Mouse (Mus musculus) frontal cortex, adult (tissue): ENCODE measurements around the gene Draxin.
A peak's percentile ranks its signal among the peaks of the same experiment; 100 is the strongest.
"Not testable (repeated sequence)": the region's sequence is repeated elsewhere in the genome, so short reads cannot be mapped to it uniquely, and the experiment has no call there.

Experiments used
- ATAC-seq: cut with Nextera tagmentation; 2 replicates; pipeline ENCODE4 v1.9.2; 2017; ENCODE audit warnings: mild to moderate bottlenecking, moderate library complexity, mixed read lengths; ENCODE audit not compliant: low TSS enrichment

Gene Draxin

DNA sequence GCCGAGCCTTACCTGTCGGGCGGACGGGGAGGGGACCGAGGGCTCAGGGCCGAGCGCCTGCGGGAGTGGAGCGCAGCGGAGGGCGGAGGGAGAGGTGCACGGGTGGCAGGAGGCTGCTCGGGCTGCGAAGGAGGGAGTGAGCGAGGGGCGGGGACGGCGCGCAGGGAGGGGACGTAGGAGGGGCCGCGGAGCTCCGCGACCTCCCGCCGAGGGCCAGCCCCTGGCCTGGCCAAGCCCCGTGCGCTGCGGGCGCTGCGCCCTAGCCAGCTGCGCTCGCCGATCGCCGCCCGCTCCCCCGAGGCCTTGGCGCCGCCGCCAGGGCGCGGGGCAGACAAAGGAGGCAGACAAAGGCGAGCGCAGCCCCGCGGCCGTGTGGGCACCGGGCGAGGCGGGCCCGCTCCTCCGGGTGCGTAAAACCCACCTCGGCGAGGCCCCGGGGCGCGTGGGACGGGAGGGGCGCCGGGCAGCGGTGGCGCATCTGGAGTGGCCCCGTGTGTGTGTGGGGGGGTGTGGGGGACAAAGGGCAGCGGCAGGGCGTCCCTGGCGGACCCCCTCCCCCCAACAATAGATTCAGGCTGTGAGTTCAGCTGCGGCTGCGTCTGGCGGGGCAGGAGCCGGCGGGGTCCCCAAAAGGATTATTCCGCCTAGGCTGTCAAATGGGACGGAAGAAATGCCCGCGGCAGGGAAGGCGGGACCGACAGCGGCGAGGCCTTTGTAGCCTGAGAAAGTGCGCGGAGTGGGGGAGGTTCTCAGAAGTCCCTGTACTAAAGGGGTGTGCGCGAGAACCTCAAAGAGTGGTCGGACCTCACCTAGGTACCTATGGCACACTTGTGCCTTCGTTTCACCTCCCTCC, at the start of gene Draxin:
Gene Draxin (minus strand): TSS at position 138 of the 853 bp plus-strand sequence.
- ATAC-seq = no peak; the same call in 1 of the 2 replicates

DNA sequence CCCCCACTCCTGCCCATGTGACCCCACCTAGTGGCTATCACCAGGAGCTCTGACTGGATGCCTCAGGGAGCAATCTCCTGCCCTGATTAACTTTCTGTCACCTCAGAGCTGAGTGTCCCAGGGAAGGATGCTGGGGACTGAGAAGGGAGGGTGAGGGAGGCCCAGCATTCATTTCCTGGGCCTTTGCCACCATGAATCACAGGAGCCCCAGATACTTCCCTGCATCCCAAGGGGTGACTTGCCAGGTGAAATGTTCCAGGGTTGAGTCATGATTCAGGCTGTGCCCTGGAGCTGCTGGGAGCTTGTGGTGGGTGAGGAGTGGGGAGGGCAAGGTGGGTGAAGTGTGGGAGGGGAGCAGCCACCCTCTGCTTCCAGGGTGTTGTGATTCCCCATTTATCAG, 47.2 kb upstream of the Draxin start:
- ATAC-seq = no peak

DNA sequence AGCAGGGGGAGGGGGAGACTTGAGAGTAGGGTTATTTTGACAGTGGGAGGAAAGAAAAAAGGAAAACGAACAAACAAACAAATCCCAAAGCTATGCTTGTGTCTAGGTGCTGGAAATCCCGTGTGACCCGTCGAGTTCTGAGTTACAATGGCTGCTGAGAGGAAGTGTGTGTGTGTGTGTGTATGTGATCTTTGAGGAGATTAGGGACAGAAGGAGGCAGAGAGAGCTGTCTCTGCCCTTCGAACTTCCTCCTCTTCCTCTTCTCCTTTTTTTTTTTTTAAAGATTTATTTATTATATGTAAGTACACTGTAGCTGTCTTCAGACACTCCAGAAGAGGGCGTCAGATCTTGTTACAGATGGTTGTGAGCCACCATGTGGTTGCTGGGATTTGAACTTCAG, 46.1 kb upstream of the Draxin start:
- ATAC-seq = not testable (repeated sequence)

DNA sequence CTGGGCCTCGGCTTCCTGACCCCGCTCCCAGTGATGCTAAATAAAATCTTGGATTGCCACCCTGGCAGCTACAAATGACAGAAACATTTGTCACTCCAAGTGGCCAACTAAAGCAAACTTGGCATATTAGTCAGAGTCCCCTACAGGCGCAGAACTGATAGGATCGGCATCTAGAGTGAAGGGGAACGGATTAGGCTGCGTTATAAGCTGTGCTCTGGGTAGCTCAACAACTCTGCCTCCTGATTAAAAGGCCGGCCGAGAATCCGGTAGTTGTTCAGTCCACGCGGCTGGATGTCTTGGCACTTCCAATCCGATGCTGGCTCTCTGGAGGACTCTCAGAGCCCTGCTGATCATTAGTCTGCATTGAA, 44.0 kb upstream of the Draxin start:
- ATAC-seq = peak; percentile 26; the same call in 1 of the 2 replicates

GRCm38 (mm10) chr4:148173811-148174494, 43.5 kb upstream of the Draxin start:
- ATAC-seq = peak; percentile 91

- no peak for ATAC-seq
Observed at GRCm38 (mm10) chr4:148171261-148171660, 40.8 kb upstream of the Draxin start.

DNA sequence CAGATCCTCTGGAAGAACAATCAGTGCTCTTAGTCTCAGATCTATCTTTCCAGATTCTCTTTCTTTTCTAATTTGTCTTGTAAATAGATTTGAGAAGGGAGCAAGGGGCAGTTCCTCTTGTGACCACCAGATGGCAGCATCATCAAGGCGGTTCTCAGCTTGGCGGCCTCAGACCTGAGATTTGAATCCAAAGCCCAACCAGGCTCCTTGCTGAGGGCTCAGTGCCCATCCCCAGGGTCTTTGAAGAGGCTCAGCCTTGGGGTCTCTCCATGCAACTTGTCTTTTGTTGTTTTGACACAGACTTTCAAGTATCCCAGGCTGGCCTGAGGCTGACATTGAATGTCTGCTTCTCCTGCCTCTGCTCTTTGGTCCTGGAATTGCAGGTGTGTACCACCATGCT, 40.3 kb upstream of the Draxin start:
- ATAC-seq = no peak

DNA sequence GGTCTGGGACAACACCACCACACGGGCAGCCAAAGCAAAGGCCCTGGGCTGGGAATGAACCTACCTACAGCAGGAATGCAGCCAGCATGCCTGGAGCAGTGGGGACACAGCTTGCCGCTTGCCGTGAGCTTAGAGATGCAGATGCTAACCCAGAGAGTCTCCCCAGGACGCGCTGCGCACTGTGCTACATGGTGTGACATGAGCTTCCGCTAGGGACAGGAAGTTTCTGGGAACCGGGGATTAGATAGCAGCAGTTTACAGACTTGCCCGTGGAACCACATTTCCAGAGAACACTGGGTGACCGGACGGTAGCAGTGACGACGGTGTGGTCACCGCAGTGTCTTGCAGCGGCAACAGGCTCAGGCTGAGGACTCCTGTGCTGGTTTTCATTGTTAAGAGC, 39.1 kb upstream of the Draxin start:
- ATAC-seq = no peak

GRCm38 (mm10) chr4:148168287-148168686, 37.8 kb upstream of the Draxin start:
- no peak for ATAC-seq

DNA sequence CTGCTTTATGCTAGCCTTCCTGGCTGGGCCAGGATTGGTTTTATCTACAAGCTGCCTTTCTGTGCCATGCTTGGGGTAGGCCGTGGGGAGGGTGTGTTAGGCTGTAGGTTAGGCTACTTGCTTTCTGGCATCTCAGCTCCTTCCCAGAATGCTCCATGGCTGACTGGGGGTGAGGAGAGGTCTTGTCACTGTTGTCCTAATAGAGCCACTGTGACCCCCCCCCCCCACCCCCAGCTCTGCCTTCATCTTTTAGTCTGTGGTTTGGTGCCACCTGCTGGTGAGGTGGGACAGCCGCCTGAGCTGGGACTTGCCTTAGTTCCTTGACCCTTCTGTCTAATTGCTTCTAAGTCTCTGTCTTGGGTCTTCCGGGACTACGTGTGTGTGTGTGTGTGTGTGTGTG, 36.5 kb upstream of the Draxin start:
- no peak for ATAC-seq

DNA sequence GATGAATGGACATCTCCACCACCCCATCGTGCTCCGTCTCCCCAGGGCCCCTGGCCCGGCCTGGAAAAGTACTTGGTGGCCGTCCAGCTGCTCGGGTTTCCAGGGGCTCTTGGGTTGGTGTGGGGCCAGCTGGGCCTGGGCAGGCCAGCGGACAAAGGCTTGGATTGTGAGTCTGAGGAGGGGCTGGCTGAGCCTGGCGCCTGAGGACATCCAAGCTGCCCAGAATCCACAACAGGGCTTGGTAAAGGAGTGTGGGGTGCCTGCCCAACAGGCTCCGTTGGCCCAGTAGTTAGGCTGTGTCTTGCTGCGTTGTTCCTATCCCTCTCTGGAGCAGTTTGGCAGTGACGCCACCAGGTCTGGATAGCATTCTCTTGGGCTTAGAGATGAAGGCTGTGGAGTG, 35.9 kb upstream of the Draxin start:
- ATAC-seq = peak; percentile 54

DNA sequence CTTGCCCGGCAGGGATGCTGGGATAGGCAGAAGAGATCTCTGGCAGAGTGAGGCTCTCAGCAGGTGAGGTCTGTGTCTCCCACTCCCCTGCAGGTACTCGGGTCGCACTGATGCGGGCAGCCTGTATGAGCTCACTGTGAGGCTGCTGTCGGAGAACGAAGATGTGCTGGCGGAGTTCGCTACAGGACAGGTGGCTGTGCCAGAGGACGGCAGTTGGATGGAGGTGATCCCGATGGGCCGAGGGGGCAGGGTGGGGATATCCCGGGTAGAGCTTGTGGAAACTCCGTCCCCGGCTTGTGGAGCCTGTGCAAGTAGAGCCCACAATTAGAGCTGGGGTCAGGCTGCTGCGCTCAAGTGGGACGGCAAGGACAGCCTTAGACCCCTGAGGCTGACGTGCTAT, 35.1 kb upstream of the Draxin start:
- ATAC-seq = no peak

DNA sequence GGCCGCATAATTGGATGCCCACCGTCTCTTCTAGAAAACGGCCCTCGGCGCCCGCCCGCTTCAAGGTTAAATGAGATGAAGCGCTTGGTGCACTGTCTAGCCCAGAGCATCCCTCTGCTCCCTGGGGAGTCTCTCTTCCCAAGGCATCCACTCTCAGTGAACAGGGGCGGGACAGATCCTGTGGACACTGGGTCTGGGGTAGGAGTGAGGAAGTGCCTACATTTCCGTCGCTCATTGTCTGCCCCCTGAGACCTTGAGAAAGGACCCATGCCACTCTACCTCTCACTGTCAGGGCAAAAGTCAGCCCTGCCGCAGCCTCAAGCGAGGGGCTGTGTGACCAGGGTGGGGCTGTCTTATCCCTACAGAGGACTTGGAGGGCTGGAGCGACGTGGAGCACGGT, 34.0 kb upstream of the Draxin start:
- no peak for ATAC-seq

GRCm38 (mm10) chr4:148164002-148164439, 33.5 kb upstream of the Draxin start:
- ATAC-seq = peak; percentile 38

DNA sequence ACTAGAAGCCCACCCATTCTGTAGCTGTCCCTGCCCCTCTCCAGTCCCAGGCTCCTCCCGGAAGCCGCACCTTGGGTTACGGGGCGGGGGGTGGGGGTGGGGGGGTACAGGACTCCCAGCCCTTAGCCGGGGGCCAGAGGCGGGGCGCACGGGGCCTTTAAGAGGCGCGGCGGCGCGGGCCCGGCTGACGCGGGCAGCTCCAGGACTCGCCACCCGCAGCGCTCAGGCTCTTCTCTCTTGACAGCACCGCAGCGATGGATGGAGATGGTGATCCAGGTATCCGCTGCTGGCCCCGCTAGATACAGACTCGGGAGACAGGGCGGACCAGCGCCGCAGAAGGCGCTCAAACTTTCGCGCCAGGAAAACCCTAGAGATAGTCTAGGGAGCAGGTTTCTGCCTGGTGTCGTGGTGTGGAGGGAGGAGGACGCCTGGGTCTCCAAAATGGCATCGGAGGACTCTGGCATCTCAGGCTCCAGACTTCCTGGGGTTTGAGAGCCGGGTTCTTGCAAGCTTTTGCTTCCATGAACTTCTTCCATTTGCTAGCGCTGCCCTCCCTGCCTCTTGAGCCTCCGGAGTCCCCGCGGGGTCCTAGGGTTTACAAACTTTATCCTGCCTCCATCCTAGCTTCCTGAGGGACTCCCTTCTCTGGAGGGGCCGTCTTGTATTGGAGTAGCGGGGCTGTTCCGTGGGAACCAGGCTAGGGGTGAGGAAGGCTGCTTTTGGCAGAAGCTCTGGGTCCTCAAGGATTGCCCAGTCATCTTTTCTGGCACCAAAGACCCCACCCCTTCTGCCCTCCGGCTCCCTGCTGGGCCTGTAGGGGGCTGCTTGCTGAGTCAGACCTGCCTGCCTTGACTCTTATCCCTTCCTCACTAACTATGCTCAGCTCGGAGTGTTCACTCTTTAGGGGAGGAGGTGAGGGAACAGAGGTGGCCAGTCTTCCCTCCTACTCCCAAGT, 30.2 kb upstream of the Draxin start, which contains the start of the genes Fbxo44 and Fbxo2:
Gene Fbxo44 (minus strand): TSS at position 47 of the 955 bp plus-strand sequence.
Gene Fbxo2 (plus strand): TSS at position 186 of the 955 bp plus-strand sequence.
- ATAC-seq = peak; percentile 36

- peak; percentile 65 for ATAC-seq
Observed at GRCm38 (mm10) chr4:148159544-148160435, 29.3 kb upstream of the Draxin start.

DNA sequence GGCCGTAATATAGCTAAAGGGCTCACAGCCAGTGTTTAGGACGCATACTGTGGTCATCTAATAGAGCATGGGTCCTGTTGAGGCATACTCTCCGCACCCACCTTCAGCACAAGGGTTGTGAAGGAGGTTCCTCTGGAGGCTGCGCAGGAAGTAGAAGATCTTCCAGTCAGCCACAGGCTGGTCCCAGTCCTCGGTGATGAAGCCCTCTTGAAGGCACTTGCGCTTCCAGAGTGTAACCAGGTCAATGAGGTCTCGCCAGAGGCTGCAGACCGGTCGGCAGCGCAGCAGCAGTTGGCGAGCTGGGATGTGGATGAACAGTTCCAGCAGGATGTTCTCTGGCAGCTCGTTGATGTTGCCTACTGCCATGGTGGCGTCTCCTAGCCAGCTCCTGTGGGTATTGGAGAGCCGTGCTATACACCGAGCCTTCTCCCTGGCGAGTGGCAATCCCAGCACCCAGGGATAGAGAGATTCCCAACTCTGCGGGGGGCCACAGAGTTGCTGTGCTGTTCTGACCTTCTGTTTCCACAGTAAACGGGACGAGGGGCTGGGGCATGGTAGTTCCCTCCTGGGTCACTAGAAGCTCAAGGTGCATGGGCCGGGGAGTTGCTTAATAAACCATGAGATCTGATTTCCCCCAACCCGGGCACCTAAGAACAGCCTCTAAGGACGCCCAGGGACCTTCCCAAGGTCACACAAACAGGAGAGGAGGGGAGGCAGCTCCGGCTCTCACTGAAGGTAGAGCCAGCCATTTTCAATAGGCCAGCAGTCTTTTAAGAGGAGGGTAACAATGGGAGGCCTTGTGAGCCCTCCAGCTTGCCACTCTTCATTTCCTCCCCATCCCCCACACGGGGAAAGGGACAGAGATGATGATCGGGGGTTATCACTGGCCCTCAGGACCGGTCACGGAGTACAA, 28.2 kb upstream of the Draxin start:
- no peak for ATAC-seq

- ATAC-seq = no peak
Observed at GRCm38 (mm10) chr4:148154982-148155381, 24.5 kb upstream of the Draxin start.

- no peak for ATAC-seq
Observed at GRCm38 (mm10) chr4:148154006-148154405, 23.5 kb upstream of the Draxin start.

DNA sequence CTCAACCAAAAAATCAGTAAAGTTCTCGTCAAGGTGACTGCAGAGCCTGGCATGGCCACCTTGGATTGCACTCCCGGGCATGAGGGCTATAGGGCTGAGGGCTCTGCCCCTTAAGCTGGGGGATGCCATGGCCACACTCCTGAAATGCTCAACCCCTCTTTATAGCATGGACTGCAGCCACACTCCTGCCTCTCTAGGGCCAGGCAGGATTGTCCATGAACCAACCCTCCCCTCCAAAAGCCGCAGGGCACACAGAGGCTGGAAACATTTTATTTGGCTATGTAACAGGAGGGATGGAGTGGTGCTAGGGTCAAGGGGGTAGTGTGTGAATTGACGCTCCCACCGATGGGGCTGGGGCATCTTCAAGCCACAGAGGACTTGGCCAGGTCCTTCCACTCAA, 22.0 kb upstream of the Draxin start:
- ATAC-seq = no peak
